Mouse (Mus musculus) megakaryocyte, adult 5-6 weeks (primary cell): ENCODE results near the gene Slco4a1. TPM values are rescaled to one million over a fixed set of nuclear protein-coding genes. Genes with fewer than 3 reads are reported as not detected.

ENCODE experiments used
- ATAC-seq: 2 replicates; pipeline ENCODE4 v1.8.0; 2016; ENCODE audit warnings: mild to moderate bottlenecking, inconsistent platforms; ENCODE audit not compliant: poor library complexity, severe bottlenecking
- total RNA-seq, 2 experiments: library from RNA; stranded (forward) in 1 of 2; stranded (reverse) in 1 of 2; fragments of 153-499, 151-499 nt in 1 of 2; fragments of 221-1000, 200-1000 nt in 1 of 2; gene quantifications; 2 replicates each; pipeline versions ENCODE4 v1.2.3 to v1.2.4; 2015 to 2017

The Slco4a1 gene
- total RNA-seq, 2 experiments from 2014 or later = 2.5 to 2.7 TPM

GRCm38 (mm10) chr2:180444957-180445785 is 10.9 kb upstream of the Slco4a1 start:
- ATAC-seq = peak; percentile 53

GRCm38 (mm10) chr2:180445962-180446361 is 10.1 kb upstream of the Slco4a1 start:
- no peak for ATAC-seq

GRCm38 (mm10) chr2:180449007-180449406 is 7.0 kb upstream of the Slco4a1 start:
- ATAC-seq = peak; percentile 71

GRCm38 (mm10) chr2:180450529-180450928 is 5.5 kb upstream of the Slco4a1 start:
- no peak for ATAC-seq

GRCm38 (mm10) chr2:180456705-180457104 is 660 bp downstream of the Slco4a1 start:
- peak; percentile 17 for ATAC-seq

- no peak for ATAC-seq
Observed at GRCm38 (mm10) chr2:180457680-180458079, 1.6 kb downstream of the Slco4a1 start.

DNA sequence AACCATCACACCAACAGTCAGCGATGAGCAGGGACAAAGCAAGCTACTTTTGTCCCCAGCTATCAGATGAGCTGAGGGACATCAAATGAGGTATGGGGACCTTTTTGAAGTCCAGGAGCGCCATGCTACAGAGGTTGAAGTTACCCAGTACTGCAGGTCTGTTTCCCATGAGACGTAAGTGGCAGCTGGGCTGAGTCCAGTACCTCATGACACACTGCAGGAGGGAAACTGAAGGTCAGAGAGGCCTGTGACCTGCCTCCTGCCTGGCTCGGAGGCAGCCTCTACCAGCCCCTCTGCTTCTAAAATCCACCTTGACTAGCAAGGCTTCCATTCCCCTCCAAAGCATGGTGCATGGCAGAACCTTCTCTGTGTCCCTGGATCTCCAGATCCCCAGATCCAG is 3.4 kb downstream of the Slco4a1 start:
- ATAC-seq = no peak

DNA sequence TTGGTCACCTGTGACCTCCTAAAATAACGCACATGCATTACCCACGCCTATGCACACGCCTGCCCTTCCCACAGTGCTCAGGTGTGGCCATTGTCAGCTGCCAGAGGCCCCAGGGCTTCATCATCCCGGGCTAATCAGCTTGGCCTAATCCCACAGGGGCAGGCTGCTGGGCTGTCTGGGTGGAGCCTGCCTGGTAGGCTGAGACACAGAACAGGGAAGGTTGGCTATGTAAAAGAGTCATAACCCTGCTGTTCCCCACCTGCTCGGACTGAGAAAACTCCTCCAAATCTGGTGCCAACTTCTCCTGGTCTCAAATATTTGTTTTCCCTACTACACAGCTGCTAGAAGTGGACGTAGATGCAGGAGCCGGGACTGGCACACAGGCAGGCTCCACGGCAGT is 4.8 kb downstream of the Slco4a1 start:
- no peak for ATAC-seq

DNA sequence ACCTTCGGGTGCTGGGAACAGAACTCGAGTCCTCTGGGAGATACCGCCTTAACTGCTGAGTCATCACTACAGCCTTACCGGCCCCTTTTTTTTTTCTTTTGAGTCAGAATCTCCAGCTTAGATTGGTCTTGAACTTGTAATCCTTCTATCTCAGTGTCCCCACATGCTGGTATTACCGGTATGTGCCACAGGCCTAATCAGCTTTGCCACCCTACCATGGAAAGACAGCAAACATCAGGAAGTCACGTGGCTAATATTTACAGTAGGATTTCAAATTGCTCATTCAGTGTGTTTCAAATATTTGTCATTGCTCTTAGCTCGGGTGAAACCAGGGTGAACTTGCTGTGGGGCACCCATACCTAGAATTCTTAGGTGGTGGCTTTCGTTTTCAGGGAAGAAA is 6.5 kb downstream of the Slco4a1 start:
- ATAC-seq = no peak

DNA sequence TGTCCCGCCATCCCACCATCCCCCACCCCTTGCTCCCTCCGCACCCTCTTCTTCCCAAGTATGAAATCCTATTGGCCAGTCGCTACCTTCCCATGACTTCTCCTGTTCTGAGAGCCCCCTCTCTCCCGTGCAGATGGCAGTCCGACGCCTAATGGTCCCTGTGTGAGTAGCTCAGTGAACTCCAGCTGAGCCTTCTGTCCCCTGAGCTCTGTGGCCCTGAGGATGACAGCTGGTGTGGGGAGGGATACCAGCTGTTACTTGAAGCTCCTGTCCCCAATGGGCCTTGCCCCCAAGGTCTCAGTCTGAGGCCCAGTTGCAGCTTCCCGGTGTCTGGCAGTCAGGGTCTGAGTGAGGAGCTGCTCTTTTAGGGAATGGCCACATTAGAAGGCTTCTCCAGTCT is 10.5 kb downstream of the Slco4a1 start:
- no peak for ATAC-seq

- ATAC-seq = no peak
Observed at GRCm38 (mm10) chr2:180468871-180469270, 12.8 kb downstream of the Slco4a1 start.

DNA sequence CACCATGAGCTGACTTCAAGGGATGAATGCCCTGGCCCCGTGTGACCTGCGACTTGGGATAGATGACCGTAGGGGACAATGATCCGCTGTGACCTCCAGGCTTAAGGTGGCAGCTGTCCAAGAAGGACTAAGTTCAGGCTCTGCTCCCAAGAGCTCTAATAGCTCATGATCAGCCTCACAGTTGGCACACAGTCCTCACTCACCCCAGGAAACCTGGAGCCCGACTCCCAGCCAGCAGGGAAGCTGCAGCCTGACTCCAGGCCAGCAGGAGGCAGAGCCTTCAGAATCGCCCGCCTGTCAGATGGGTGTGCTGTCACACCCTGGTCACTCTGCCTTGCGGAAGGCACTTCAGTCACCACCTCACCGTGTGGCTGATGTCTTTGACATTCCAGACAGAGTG is 13.7 kb downstream of the Slco4a1 start:
- no peak for ATAC-seq

DNA sequence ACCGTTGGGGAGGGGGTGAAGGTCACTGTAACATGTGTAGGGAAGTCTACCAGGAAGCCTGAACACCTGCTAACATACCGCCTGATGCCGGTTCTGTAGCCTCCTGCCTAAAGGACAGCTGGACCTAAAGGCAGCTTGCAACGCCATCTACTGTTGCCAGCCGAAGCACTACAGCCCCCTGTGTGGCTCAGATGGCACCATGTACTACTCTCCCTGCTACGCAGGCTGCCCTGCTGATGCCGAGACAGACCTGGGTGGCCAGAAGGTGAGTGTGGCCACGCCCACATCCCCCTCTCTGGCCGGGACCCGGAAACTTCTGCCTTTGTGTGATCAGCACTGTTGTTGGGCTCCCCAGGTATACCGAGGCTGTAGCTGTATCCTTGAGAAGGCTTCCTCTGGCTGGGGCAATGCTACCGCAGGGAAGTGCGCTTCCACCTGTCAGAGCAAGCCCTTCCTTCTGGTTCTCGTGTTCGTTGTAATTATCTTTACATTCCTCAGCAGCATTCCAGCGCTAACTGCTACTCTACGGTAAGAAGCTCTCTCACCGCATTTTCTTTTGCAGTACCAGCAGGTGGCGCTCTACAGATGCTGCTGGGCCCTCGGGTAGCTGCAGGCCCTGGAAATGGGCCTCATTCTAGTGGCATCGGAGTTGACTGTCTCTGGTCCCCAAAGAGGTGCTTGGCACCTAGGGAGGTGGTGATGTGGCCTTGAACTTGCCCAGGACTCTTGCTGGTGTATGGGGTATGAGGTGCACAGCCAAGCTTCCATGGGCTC is 16.4 kb downstream of the Slco4a1 start:
- ATAC-seq = peak; percentile 70

DNA sequence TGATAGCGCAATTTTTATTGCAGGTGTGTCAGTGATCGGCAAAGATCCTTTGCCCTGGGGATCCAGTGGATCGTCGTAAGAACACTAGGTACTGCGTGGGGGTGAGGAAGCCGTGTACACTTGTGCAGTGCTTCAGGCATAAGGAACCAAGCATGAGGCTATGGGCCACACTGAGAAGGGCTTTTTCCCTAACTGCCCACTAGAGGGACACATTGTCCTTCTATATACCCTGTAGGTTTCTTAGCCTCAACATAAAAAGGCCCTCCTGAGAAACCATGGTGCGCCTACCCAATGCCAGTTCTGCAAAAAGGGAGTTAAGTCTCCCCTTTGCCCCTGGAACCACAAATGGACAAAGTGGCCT is 17.0 kb downstream of the Slco4a1 start:
- ATAC-seq = peak; percentile 79

DNA sequence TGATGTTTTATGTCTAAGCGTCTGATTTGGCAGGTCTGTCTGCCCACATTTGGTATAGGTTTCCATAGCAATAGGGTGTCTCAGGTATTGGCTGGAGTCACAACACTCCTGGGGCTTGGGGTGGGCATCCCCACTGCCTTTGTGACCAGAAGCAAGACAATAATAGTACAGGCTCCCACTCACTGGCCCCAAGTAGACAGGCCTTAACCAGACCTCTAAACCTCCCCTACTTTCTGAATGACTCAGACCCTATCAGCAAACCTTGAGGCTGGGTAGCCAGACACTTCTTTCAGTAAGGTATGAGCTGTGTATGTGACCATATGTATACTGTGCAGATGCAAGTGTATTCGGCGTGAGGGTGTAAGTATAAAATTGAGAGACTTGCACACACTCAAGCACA is 18.8 kb downstream of the Slco4a1 start:
- no peak for ATAC-seq

DNA sequence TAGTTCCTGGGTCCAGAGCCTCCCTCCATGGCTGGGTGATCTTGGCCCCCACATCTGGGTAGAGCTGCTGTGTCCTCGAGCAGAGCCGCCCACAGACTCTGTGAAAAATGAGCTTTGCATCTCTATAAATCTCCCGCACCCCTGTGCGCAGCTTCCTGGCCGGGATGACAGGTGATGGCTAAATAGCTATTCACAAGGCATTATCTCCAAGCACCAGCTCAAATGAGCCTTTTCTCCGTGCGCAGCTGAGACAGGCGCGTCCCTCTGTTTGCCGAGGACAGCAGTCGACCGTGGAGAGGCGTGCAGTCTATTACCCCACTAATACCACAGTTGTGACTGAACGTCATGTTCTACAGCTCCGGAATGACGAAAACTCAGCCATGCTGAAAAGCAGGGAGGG is 26.2 kb downstream of the Slco4a1 start:
- ATAC-seq = no peak

DNA sequence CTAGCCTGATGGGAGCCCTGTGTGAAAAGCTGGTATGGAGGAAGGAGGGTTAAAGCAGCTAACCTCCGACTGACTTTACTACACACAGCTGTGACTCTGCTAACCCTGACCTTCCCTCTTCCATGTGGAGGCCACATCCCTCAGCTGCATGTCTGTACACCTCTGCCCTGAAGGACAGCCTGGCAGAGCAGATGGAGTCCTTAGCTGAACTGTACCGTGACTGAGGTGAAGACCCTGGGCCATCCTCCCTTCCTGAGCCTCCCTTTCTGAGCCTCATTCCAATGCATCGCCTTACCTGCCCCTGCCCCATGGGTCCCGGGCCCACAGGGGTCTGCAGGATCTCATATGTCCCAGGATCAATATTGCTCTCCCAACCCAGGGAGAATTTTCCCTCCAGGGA is 28.8 kb downstream of the Slco4a1 start:
- no peak for ATAC-seq

DNA sequence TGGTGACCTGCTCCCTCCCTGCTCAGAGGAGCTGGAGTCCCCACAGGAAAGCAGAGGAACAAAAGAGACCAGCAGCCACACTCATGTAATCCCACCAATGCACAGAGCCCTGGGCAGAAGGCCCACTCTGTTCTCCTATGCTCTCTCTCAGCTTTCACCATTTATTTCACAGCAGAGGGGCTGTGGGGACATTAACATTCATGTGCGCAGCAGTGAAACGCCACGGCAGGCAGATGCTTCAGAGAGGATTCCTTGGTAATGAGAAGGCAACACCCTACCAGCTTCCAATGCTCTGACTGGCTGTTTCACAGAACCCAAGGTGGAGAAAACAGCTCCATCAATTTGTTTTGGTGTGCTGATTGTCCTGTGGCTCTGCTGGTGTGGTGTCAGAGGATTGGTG is 29.3 kb downstream of the Slco4a1 start:
- no peak for ATAC-seq

DNA sequence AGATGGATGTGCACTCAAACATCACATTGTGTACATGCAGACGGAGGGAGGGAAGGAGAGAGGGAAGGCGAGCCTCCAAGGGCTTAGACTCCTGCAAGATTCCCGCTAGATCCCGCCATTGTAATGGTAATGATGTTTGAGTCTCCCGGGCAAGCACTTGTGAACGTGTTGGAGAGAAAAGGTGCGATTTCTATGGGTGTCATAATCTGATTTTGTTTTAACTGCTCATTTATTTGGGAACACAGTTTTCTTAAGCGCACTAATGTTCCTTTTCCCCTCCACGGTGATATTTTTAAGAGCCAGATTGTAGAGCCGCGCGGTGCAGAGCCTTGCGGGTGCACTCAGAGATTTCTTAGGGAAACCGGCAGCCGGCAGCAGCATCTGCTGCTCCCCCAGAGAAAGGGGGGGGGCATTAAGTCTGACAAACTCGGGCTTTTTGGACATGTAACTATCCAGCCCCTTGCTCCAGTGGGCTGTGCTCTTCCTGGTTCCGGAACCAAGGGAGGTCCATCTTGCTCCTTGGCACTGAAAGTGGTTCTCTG is 32.2 kb downstream of the Slco4a1 start:
- no peak for ATAC-seq

GRCm38 (mm10) chr2:180495906-180496305 is 39.9 kb downstream of the Slco4a1 start:
- no peak for ATAC-seq

- no peak for ATAC-seq
Observed at GRCm38 (mm10) chr2:180499741-180500140, 43.7 kb downstream of the Slco4a1 start, which contains the start of gene Ntsr1. Ntsr1 (plus strand) TSS chr2:180499976.

GRCm38 (mm10) chr2:180500726-180501125 is 44.7 kb downstream of the Slco4a1 start:
- no peak for ATAC-seq
